Mouse (Mus musculus): ENCODE measurements around the gene Kcnh7.

Gene Kcnh7

DNA sequence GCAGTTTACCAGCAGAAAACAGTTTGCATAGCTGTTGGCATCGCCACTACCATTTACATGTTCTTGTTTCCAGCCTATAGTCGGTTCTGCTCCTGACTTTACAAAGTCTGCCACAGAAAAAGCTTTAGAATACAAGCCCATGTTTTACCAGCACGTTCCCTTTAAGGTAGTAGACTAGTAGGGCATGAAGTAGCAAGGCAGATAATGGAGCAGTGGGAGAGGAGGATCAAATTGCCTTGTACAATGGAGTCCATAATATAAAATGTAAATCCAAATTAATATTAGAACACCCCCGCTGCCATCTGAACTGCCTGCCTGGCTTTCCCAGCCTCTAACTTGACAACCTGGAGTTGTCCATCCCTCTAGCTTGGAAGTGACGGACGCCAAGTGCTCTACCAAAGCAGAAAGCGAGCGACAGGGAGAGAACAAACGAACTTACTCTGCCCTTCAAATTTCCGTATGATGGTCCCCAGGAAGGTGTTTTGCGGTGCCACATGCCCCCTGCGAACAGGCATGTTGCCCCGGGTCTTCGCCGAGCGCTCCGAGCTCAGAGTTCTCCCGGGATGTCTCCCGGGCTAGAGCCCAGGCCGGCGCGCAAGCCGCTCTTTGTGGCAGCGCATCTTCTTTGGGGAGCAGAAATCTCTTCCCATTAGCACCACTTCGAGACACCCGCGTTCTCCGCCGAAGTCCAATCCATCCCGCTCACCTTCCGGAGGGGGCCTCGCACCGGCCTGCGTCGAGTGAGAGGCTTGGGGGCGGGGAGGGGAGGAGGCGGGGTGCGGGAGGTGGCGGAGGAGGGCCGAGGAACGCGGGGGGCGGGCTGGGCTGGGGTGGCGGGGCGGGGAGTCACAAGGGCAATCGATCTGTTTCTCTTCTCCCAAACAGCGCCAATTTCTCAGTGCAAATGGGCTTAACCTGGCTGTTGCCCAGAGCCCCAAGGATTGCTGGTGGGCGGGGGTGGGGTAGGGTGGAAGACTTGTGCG lies at the start of gene Kcnh7:
Gene Kcnh7, minus strand, starts transcription at position 725 of the 983 bp plus-strand sequence.
- DNase-seq (ENCODE audit: low read depth, low spot score) = no peak

GRCm38 (mm10) chr2:63207435-63207834 lies 23.3 kb upstream of the Kcnh7 start:
- no peak for DNase-seq (ENCODE audit: low read depth, low spot score)

- peak; percentile 70 for DNase-seq (ENCODE audit: low read depth, low spot score)
These were observed 1.9 kb upstream of the Kcnh7 start for GRCm38 (mm10) chr2:63186014-63186413.

- no peak for DNase-seq (ENCODE audit: low read depth, low spot score)
These were observed 704 bp upstream of the Kcnh7 start for GRCm38 (mm10) chr2:63184551-63185430.

- no peak for DNase-seq (ENCODE audit: low read depth, low spot score)
These were observed 30.4 kb downstream of the Kcnh7 start for GRCm38 (mm10) chr2:63153701-63154100.

- DNase-seq (ENCODE audit: low read depth, low spot score) = no peak
These were observed 56.1 kb downstream of the Kcnh7 start for GRCm38 (mm10) chr2:63127762-63128516.

GRCm38 (mm10) chr2:63120316-63120715 lies 63.8 kb downstream of the Kcnh7 start:
- no peak for DNase-seq (ENCODE audit: low read depth, low spot score)

- no peak for DNase-seq (ENCODE audit: low read depth, low spot score)
These were observed 66.6 kb downstream of the Kcnh7 start for GRCm38 (mm10) chr2:63117209-63118193.

GRCm38 (mm10) chr2:63105971-63106370 lies 78.1 kb downstream of the Kcnh7 start:
- no peak for DNase-seq (ENCODE audit: low read depth, low spot score)

GRCm38 (mm10) chr2:63099676-63100075 lies 84.4 kb downstream of the Kcnh7 start:
- DNase-seq (ENCODE audit: low read depth, low spot score) = no peak

DNA sequence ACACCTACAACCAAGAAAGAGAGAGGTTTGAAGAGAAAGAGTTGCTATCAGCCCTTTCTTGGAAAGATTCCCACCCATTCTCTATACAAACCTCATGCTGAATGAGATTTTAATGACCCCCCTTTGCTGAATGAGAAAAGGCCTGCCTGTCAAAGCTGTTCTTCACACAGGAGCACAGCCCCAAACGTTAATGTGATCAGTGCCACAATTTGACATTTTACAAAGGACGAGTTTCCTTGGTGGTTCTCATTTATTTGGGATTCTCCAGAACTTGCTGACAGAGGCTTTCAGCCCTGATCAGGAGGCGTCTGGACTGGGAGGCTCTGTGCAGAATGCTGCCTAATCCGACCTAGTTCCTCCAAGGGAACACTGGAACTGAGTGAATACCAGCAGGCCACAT lies 92.3 kb downstream of the Kcnh7 start:
- no peak for DNase-seq (ENCODE audit: low read depth, low spot score)

DNA sequence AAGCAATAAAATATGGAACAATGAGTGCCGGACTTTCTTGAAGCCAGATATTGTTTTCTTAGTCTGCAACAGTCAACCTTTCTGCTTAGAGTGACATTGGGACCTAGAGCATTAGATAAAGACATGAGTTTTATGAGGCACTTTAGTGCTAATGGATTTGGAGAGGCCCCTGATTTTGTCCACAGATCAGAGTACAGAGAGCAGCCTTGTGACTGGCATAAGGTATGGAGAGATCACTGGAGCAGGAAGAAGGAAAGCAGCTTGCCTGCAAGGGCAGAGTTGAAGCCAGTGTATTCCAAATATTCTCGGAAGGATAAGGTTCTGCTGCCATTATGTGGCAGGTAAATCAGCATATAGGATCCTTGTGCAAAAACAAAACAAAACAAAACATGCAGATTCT lies 93.6 kb downstream of the Kcnh7 start:
- DNase-seq (ENCODE audit: low read depth, low spot score) = no peak

DNA sequence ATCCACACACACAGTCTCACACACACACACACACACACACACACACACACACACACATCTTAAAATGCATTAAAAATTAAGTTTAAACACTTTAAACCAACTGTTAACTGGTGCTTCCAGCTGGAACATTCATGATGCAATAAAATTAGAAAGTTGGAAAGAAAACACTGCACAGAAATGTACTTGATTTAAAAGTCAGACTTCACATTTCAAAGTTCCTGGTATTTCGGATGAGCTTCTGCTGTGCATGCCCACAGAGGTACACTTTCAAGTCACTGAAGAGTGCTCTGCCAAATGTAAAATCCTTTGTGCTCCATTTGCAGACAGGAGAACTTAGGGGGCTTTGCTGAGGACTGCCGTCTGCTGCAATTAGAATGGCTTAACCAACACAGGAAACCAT lies 125.7 kb downstream of the Kcnh7 start:
- no peak for DNase-seq (ENCODE audit: low read depth, low spot score)

- DNase-seq (ENCODE audit: low read depth, low spot score) = no peak
These were observed 134.2 kb downstream of the Kcnh7 start for GRCm38 (mm10) chr2:63049884-63050283.

GRCm38 (mm10) chr2:63039718-63040117 lies 144.4 kb downstream of the Kcnh7 start:
- no peak for DNase-seq (ENCODE audit: low read depth, low spot score)

- no peak for DNase-seq (ENCODE audit: low read depth, low spot score)
These were observed 169.2 kb downstream of the Kcnh7 start for GRCm38 (mm10) chr2:63014909-63015308.

DNA sequence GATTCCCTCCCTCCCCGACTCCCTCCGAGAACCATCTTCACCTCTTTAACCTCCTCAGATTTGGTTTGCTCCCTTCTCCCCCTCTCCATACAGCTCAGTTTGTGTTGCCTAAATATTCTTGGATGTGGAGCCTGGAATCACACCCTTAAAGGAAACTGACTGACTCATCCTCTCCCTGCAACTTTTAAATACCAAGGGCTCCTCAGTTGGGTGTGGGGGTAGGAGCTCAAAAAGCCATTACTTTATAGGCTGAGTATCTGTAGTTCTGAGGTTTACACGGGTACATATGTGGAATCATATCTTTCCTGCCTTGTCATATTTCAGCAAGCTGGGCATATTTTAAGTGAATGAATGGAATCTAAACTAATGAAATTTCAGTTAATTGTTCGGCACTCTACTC lies 174.9 kb downstream of the Kcnh7 start:
- no peak for DNase-seq (ENCODE audit: low read depth, low spot score)

DNA sequence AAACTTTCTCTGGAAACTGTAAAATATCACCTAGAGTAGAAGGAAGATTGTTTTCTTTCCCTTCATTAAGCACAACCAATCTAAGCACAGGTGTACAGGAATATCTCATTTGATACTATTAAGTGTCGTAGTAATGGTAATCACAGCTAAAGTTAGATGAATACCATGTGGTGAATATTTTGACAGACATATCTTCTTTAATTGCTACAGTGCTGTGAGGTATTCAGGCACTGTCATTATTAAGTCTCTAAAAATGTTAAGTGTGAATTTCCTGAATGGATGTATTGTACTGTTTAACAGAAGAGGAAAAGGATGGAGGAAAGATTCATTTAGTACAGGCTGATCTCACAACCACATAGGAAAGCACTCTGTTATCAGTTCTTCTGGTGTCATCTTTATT lies 181.3 kb downstream of the Kcnh7 start:
- no peak for DNase-seq (ENCODE audit: low read depth, low spot score)

DNA sequence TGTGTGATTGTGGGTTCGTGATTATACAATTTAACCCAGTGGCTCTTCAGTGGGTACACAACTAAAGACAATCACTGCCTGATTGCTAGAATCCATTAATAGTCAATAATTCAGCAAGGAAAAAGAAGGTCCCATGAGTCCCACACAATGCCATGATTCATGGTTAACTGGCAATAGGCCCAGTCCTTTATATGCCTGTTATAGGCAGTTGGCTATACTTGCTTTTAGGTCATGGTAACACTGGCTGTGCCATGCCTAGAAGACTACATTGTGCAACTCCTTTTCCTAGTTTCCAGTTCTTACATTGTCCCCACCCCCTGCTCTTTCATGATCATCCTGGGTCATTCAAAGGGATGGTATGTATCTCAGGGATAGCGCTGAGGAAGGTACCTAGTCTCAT lies 186.4 kb downstream of the Kcnh7 start:
- DNase-seq (ENCODE audit: low read depth, low spot score) = no peak

DNA sequence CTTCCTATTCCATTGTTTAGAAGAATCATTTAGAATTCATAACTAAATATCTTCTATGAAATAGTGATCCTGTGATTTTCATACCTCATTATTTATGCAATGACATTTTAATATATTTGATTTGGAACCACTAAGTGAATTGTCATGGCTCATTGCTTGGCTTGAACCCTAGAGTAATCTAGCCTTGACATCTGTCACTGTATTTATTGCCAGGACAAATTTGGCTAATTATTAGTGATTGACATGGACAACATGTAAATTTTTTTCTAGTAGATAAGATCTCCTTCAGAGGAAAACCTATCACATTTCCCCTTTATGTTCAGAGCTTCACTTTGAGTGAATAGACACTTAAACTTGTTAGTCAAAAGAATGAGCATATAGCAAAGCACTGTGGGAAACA lies 195.5 kb downstream of the Kcnh7 start:
- DNase-seq (ENCODE audit: low read depth, low spot score) = no peak
